Mouse (Mus musculus): ENCODE measurements around the gene Fam217a. TPM values are rescaled to one million over a fixed set of nuclear protein-coding genes. Genes with fewer than 3 reads are reported as not detected.
"Not testable (repeated sequence)": the region's sequence is repeated elsewhere in the genome, so short reads cannot be mapped to it uniquely, and the experiment has no call there.

Gene Fam217a
- polyA plus RNA-seq (2012; rRNA removed), result 0.76 and 1.2 TPM in 2 replicates
- polyA plus RNA-seq (2014; fragmentation: Nextera tagmentation; extraction: Ambion mirVana), result 0.73 and 1.0 TPM in 2 replicates

DNA sequence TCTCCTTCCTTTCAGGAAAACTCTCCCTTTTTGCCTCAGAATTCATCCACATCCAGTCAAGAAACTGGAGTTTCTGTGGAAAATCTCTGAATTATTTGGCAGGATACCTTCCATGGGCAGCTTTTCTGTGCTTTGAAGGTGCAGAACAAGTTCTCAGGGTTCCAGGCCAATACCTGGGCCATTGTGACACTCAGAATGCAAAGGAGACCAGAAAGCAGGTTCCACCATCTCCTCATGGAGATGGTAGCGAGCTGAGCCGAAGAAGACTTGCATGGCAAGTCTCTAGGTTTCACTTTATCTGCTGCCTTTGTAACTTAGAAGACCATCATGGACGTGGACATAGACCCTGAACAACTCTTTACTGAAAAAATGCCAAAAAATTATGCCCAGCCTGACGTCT, at the start of gene Fam217a, which contains the start of gene 4933417A18Rik:
Fam217a (minus strand) TSS at position 101 of the 400 bp plus-strand sequence.
4933417A18Rik (plus strand) TSS at position 200 of the 400 bp plus-strand sequence.
- 81% methylated on average over 4 of the region's 4 CpGs for WGBS
- Histone ChIP-seq H3K4me1 (ENCODE audit: control insufficient read depth, insufficient read depth, low read length) (no peaks in the 10 kb centered on the region), H3K36me3 (ENCODE audit: control insufficient read depth, insufficient read depth, low read length) (no peaks in the 10 kb centered on the region), H3K9ac (ENCODE audit: low read depth, low read length, severe bottlenecking) (no peak within 1 kb of the TSS), H3K9me3 (ENCODE audit: control insufficient read depth, low read length) (no peaks in the 10 kb centered on the region), H3K4me3 (replicated peaks; ENCODE audit: low read length) (no peak within 1 kb of the TSS), H3K4me2 (replicated peaks; ENCODE audit: low read depth, low read length, severe bottlenecking) (no peak within 1 kb of the TSS), H3K27me3 (ENCODE audit: control insufficient read depth, insufficient read depth, low read length) (no peaks in the 10 kb centered on the region), H3K27ac (replicated peaks; ENCODE audit: low read depth, low read length) (no peak within 1 kb of the TSS)
- no peak for TF ChIP-seq POLR2A (IDR thresholded peaks at IDR 0.05; ENCODE audit: borderline replicate concordance, extremely low read depth, insufficient read depth, insufficient read length)
- ATAC-seq (ENCODE audit: low FRiP score, low read depth) (no peak), DNase-seq (ENCODE audit: low spot score) (no peak)

DNA sequence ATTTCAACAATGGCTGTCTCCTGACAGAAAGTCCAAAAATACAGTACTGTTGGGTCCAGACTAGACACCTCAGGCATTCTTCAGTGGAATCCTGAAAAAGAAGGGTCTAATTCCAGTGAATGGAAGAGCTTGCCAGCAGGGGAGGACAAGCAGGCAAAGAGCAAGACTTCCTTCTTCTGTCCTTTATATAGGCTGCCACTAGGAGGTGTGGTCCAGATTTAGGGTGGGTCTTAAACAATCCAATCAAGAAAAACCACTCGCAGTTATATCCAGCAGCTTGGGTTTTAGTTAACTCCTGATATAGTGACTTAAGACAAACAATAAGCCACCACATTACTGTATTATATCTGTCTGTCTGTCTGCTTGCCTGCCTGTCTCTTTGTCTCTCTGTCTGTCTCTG, 49.7 kb upstream of the Fam217a start:
- Histone ChIP-seq H3K4me1 (ENCODE audit: control insufficient read depth, insufficient read depth, low read length) (no peaks in the 10 kb centered on the region), H3K9ac (ENCODE audit: low read depth, low read length, severe bottlenecking) (no peak overlapping the region), H3K4me2 (replicated peaks; ENCODE audit: low read depth, low read length, severe bottlenecking) (no peak overlapping the region), H3K27ac (replicated peaks; ENCODE audit: low read depth, low read length) (no peak overlapping the region), H3K4me3 (replicated peaks; ENCODE audit: low read length) (no peak overlapping the region), H3K36me3 (ENCODE audit: control insufficient read depth, insufficient read depth, low read length) (peaks cover 23% of the 10 kb centered on the region), H3K27me3 (ENCODE audit: control insufficient read depth, insufficient read depth, low read length) (no peaks in the 10 kb centered on the region), H3K9me3 (ENCODE audit: control insufficient read depth, low read length) (no peaks in the 10 kb centered on the region)
- ATAC-seq (ENCODE audit: low FRiP score, low read depth) (no peak), DNase-seq (ENCODE audit: low spot score) (no peak)
- no peak for TF ChIP-seq POLR2A (IDR thresholded peaks at IDR 0.05; ENCODE audit: borderline replicate concordance, extremely low read depth, insufficient read depth, insufficient read length)
- WGBS, result 65% methylated on average over 1 of the region's 1 CpGs

DNA sequence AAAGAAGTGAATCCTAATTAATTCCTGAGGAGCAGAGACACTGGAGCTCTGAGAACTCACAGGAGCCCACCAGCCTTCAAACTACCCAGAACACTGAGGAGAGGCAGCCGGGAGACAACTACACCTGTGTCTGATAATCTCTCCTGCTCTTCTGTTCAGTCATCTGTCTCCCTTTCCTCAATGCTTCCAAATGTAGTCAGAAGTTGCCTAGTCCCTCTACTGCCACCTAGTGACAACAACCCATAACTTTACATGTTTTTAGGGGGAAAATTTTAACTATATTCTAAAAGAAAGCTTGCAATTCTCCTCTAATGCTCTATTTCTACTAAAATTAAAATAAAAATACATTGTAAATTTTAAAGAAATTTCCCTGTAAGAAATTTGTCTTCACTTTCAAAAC, 49.0 kb upstream of the Fam217a start:
- H3K27me3 ChIP-seq (ENCODE audit: control insufficient read depth, insufficient read depth, low read length), result no peaks in the 10 kb centered on the region
- peaks cover 19% of the 10 kb centered on the region for H3K36me3 ChIP-seq (ENCODE audit: control insufficient read depth, insufficient read depth, low read length)
- 22% methylated on average over 1 of the region's 1 CpGs for WGBS
- no peaks in the 10 kb centered on the region for H3K4me1 ChIP-seq (ENCODE audit: control insufficient read depth, insufficient read depth, low read length)
- H3K9ac ChIP-seq (ENCODE audit: low read depth, low read length, severe bottlenecking), result no peak overlapping the region
- no peak overlapping the region for H3K27ac ChIP-seq (replicated peaks; ENCODE audit: low read depth, low read length)
- H3K9me3 ChIP-seq (ENCODE audit: control insufficient read depth, low read length), result no peaks in the 10 kb centered on the region
- H3K4me3 ChIP-seq (replicated peaks; ENCODE audit: low read length), result no peak overlapping the region
- H3K4me2 ChIP-seq (replicated peaks; ENCODE audit: low read depth, low read length, severe bottlenecking), result no peak overlapping the region
- no peak for TF ChIP-seq POLR2A (IDR thresholded peaks at IDR 0.05; ENCODE audit: borderline replicate concordance, extremely low read depth, insufficient read depth, insufficient read length)
- ATAC-seq (ENCODE audit: low FRiP score, low read depth) (no peak), DNase-seq (ENCODE audit: low spot score) (peak; percentile 23)

DNA sequence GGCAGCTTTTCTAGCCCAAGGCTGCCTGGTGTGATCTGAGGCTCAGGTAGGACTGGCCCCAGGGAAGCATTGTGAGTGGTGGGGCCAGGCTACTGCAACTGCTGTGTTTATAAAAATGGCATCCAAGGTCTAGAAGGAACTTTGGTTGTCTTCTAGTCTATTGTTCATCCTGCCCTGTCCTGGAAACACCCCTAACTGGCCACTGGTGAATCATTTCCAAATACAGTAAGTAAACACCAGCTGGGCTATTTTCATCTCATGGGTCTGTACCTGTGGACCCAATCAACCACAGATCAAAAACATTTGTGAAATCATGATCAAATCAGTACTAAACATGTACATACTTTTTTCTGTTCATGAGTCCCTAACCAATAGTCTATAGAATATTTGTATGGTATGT, 48.3 kb upstream of the Fam217a start:
- H3K4me1 ChIP-seq (ENCODE audit: control insufficient read depth, insufficient read depth, low read length); H3K27me3 ChIP-seq (ENCODE audit: control insufficient read depth, insufficient read depth, low read length); ATAC-seq (ENCODE audit: low FRiP score, low read depth); H3K4me3 ChIP-seq (replicated peaks; ENCODE audit: low read length); H3K4me2 ChIP-seq (replicated peaks; ENCODE audit: low read depth, low read length, severe bottlenecking); H3K27ac ChIP-seq (replicated peaks; ENCODE audit: low read depth, low read length); H3K9ac ChIP-seq (ENCODE audit: low read depth, low read length, severe bottlenecking); DNase-seq (ENCODE audit: low spot score); H3K9me3 ChIP-seq (ENCODE audit: control insufficient read depth, low read length): not testable (repeated sequence)
- H3K36me3 ChIP-seq (ENCODE audit: control insufficient read depth, insufficient read depth, low read length), result peaks cover 12% of the 10 kb centered on the region

DNA sequence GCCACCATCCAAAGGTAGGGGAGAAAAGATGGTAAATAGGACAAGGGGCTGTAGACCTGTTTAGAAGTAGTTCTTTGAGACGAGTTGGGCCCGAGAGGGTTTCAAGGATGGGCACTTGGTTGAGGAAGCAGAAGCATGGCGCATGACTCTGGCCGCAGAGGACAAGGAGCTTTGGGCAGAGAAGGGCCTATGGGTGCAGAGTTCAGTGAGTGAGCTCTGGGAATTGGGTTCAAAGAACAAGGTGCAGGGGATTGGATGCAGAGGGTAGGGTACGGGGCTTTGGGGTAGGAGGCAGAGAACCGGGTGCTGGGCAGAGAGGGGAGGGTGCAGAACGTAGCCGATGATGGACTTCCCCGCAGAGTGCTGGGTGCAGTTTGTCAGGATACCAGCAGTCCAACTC, 41.5 kb upstream of the Fam217a start:
- not testable (repeated sequence) for H3K9me3 ChIP-seq (ENCODE audit: control insufficient read depth, low read length); H3K9ac ChIP-seq (ENCODE audit: low read depth, low read length, severe bottlenecking); ATAC-seq (ENCODE audit: low FRiP score, low read depth); DNase-seq (ENCODE audit: low spot score); H3K4me3 ChIP-seq (replicated peaks; ENCODE audit: low read length); H3K4me1 ChIP-seq (ENCODE audit: control insufficient read depth, insufficient read depth, low read length); H3K4me2 ChIP-seq (replicated peaks; ENCODE audit: low read depth, low read length, severe bottlenecking); H3K27ac ChIP-seq (replicated peaks; ENCODE audit: low read depth, low read length); H3K36me3 ChIP-seq (ENCODE audit: control insufficient read depth, insufficient read depth, low read length)
- peaks cover 12% of the 10 kb centered on the region; the same call in 1 of the 2 replicates for H3K27me3 ChIP-seq (ENCODE audit: control insufficient read depth, insufficient read depth, low read length)
- WGBS, result 68% methylated on average over 9 of the region's 9 CpGs

DNA sequence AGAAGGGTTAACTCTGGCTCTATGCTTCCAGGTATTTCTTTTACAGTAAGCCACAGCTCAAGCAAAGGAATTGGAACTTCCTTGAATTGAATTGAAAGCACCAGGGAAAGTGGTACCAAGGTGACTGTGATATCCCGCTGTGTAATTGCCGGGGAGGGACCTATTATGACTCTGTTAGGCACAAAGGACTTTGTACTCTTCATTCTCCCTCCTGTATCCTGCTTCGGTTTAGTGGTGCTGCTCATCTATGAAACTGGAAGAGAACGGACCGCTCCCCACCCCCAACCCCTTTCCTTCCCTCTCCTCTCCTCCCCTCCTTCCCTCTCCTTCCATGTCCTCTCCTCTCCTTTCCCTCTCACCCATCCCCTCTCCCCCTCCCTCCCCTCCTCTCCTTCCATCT, 40.8 kb upstream of the Fam217a start:
- no peak for ATAC-seq (ENCODE audit: low FRiP score, low read depth)

More for the DNA sequence above, 40.8 kb upstream of the Fam217a start:
- Histone ChIP-seq H3K4me3 (replicated peaks; ENCODE audit: low read length) (peak overlapping the region; percentile 50), H3K9ac (ENCODE audit: low read depth, low read length, severe bottlenecking) (no peak overlapping the region), H3K27me3 (ENCODE audit: control insufficient read depth, insufficient read depth, low read length) (peaks cover 12% of the 10 kb centered on the region; the same call in 1 of the 2 replicates), H3K9me3 (ENCODE audit: control insufficient read depth, low read length) (no peaks in the 10 kb centered on the region), H3K4me1 (ENCODE audit: control insufficient read depth, insufficient read depth, low read length) (no peaks in the 10 kb centered on the region), H3K27ac (replicated peaks; ENCODE audit: low read depth, low read length) (no peak overlapping the region), H3K4me2 (replicated peaks; ENCODE audit: low read depth, low read length, severe bottlenecking) (peak overlapping the region; percentile 69), H3K36me3 (ENCODE audit: control insufficient read depth, insufficient read depth, low read length) (no peaks in the 10 kb centered on the region)
- 6% methylated on average over 5 of the region's 5 CpGs for WGBS
- DNase-seq (ENCODE audit: low spot score), result no peak
- no peak for TF ChIP-seq POLR2A (IDR thresholded peaks at IDR 0.05; ENCODE audit: borderline replicate concordance, extremely low read depth, insufficient read depth, insufficient read length)
